Mouse (Mus musculus) liver, embryonic 11.5 days (tissue): ENCODE results near the gene Rab35. TPM values are rescaled to one million over a fixed set of nuclear protein-coding genes. Genes with fewer than 3 reads are reported as not detected.

Experiments used
- ATAC-seq: fragments of 200-750 bp; cut with Nextera tagmentation; replicated peaks from 2 replicates; pipeline ENCODE4 v1.8.0; 2017; ENCODE audit warnings: moderate number of reproducible peaks, mild to moderate bottlenecking, moderate TSS enrichment, moderate library complexity; ENCODE audit not compliant: low FRiP score
- DNase-seq: peaks from one replicate; pipeline ENCODE4 v3.0.0-alpha.2; 2017; ENCODE audit warnings: low spot score
- H3K27ac ChIP-seq: fragments of 300-500 bp; sonication (generic); 2 replicates; pipeline ENCODE4 v1.5.1; 2014; ENCODE audit warnings: mild to moderate bottlenecking, low read depth, low read length, control low read depth
- H3K27me3 ChIP-seq: fragments of 300-500 bp; sonication (generic); replicated peaks from 2 replicates; pipeline ENCODE4 v1.6.1; 2014; ENCODE audit warnings: low read length, mixed read lengths; ENCODE audit not compliant: control insufficient read depth, insufficient read depth
- H3K36me3 ChIP-seq: fragments of 300-500 bp; sonication (generic); 2 replicates; pipeline ENCODE4 v1.6.1; 2014; ENCODE audit warnings: mild to moderate bottlenecking, low read length, moderate library complexity, mixed read lengths; ENCODE audit not compliant: control insufficient read depth, insufficient read depth
- H3K4me1 ChIP-seq: fragments of 300-500 bp; sonication (generic); replicated peaks from 2 replicates; pipeline ENCODE4 v1.6.1; 2014; ENCODE audit warnings: low read length, mixed read lengths; ENCODE audit not compliant: control insufficient read depth, insufficient read depth
- H3K4me2 ChIP-seq: fragments of 300-500 bp; sonication (generic); 2 replicates; pipeline ENCODE4 v1.6.1; 2014; ENCODE audit warnings: mild to moderate bottlenecking, control low read depth, moderate library complexity
- H3K4me3 ChIP-seq: fragments of 300-500 bp; sonication (generic); 2 replicates; pipeline ENCODE4 v1.5.1; 2014; ENCODE audit warnings: low read depth, low read length, control low read depth
- H3K9ac ChIP-seq: fragments of 300-500 bp; sonication (generic); 2 replicates; pipeline ENCODE4 v1.6.1; 2014; ENCODE audit warnings: low read depth, low read length, control low read depth
- H3K9me3 ChIP-seq: fragments of 300-500 bp; sonication (generic); 2 replicates; pipeline ENCODE4 v1.6.1; 2016; ENCODE audit warnings: low read length, inconsistent platforms, mixed read lengths; ENCODE audit not compliant: control insufficient read depth
- WGBS: fragments of 180-500 bp; shearing (Covaris S2); extraction: QIAGEN DNeasy Blood & Tissue Kit; methylation state at CpG from one replicate; pipeline ENCODE4 v1.1.7; 2014; 5-methylcytosine and 5-hydroxymethylcytosine counted together
- polyA plus RNA-seq: library from polyadenylated mRNA; unstranded; fragments of >200 nt; fragmentation: Nextera tagmentation; extraction: Ambion mirVana; gene quantifications from 2 replicates; pipeline ENCODE4 v1.2.1, GENCODE M21; 2014

Rab35 gene
- polyA plus RNA-seq, 1 experiment from 2014 or later = 22.5 TPM

DNA sequence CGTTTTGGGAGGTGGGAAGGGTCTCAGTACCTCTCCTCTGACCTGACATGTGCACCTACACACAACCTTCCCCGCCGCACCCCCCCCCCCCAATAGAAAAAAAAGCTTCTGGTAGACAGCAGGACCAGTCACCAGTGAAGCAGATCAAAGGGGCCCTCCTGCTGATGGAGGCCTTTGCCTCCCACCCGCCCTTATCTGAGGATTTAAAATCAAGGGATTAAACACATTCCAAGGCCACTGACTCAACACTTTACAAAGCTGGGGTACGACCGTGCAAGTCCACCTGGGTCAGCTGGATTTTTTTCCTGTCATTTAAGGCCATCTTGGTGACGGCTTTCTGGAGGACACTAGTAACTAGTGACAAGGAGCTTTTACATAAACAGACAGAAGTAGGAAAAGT lies 36.2 kb downstream of the Rab35 start:
- WGBS = 25% methylated on average over 7 of the region's 7 CpGs
- Histone ChIP-seq H3K36me3 (no peaks in the 10 kb centered on the region), H3K27ac (no peak overlapping the region), H3K9me3 (no peaks in the 10 kb centered on the region), H3K4me3 (no peak overlapping the region), H3K4me2 (no peak overlapping the region), H3K27me3 (no peaks in the 10 kb centered on the region), H3K9ac (no peak overlapping the region), H3K4me1 (no peaks in the 10 kb centered on the region)
- DNase-seq (no peak), ATAC-seq (no peak)

DNA sequence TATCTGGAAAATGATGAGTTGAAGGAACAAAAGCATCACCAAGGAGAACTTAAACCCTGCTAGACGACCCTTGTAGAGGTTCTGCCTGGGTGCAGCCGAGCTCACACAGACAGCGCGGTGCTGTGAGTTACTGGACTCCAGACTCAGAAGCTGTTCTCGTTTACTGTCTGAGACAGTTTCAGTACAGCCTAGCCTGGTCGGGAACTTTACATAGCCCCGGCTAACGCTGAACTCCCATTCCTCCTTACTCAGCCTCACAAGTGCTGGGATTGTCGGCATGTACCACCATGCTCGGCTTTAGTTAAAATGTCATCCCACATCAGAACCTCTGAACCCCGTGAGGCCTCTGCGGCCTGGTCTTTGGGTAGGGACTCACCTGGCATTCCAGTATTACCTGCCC lies 37.3 kb downstream of the Rab35 start:
- no peak for ATAC-seq

DNA sequence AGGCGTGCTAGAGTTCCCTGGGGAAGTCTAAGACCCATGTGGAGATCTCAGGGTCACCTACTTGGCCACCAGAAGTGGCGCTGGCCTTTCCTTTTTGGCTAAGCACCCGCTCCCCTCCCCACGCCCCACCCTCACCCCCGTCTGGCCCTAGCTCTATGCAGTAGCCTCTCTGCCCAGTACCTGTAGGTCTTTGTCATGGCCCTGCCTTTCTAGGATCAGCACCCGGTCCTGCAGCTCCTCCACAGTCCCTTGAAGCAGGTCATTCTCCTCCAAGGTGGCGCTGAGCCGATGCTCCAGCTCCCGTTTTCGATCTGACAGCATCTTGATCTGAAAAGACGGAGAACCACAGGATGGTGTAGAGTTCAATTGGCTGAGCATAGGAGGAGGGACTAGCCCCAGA lies 38.3 kb downstream of the Rab35 start:
- DNase-seq = no peak
- no peak for ATAC-seq
- H3K4me3 ChIP-seq = no peak overlapping the region
- 82% methylated on average over 11 of the region's 11 CpGs for WGBS
- H3K4me1 ChIP-seq = no peaks in the 10 kb centered on the region
- H3K36me3 ChIP-seq = no peaks in the 10 kb centered on the region
- no peaks in the 10 kb centered on the region for H3K27me3 ChIP-seq
- no peak overlapping the region for H3K4me2 ChIP-seq
- no peaks in the 10 kb centered on the region for H3K9me3 ChIP-seq
- no peak overlapping the region for H3K27ac ChIP-seq
- no peak overlapping the region for H3K9ac ChIP-seq

More for the DNA sequence above, 37.3 kb downstream of the Rab35 start:
- WGBS = 81% methylated on average over 12 of the region's 12 CpGs
- Histone ChIP-seq H3K27me3 (no peaks in the 10 kb centered on the region), H3K36me3 (no peaks in the 10 kb centered on the region), H3K9me3 (no peaks in the 10 kb centered on the region), H3K4me2 (no peak overlapping the region), H3K9ac (no peak overlapping the region), H3K4me1 (no peaks in the 10 kb centered on the region), H3K4me3 (no peak overlapping the region), H3K27ac (no peak overlapping the region)
- no peak for DNase-seq

DNA sequence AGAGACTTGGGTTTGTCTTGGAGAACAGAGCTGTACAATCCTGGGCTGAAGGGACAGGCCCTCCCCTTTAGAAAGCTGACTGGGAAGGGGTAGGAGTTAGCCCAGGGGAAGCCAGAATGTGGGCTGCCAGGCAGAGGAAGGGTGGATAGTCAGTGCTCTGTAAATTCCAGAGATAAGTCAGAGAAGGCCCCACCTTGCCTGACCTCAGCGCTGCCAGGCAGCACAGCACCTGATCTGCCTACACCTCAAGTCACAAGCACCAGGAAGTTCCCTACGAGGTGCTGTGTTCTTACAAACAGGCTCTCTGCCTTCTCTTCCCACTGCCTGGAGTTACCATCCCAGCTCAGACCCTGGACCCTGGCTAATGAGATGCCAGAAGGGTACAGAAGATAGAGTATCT lies 38.7 kb downstream of the Rab35 start:
- ATAC-seq (no peak), DNase-seq (no peak)
- H3K27me3 ChIP-seq = no peaks in the 10 kb centered on the region
- WGBS = 30% methylated on average over 2 of the region's 2 CpGs
- H3K9me3 ChIP-seq = no peaks in the 10 kb centered on the region
- H3K9ac ChIP-seq = no peak overlapping the region
- H3K27ac ChIP-seq = no peak overlapping the region
- H3K4me3 ChIP-seq = no peak overlapping the region
- no peaks in the 10 kb centered on the region for H3K4me1 ChIP-seq
- H3K4me2 ChIP-seq = no peak overlapping the region
- H3K36me3 ChIP-seq = no peaks in the 10 kb centered on the region

DNA sequence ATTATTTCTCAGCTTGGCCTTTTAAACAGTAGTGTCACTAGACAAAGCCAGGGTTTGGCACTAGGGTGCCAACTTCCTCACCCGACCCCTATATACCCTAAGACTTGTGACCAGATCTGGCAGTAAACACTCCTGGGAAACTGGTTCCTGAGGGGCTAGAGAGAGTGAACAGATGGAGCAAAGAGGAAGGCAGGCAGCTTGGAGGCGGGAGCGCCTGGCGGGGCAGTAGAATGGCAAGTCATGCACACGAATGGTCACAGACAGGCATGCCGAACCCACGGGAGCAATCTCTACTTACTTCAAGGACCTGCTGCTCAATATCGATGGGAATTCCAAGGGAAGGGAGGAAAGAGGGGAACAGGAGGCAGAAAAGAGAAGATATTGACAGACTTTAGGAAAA lies 40.1 kb downstream of the Rab35 start:
- Histone ChIP-seq H3K27ac (no peak overlapping the region), H3K27me3 (no peaks in the 10 kb centered on the region), H3K4me3 (no peak overlapping the region), H3K4me2 (no peak overlapping the region), H3K4me1 (no peaks in the 10 kb centered on the region), H3K9me3 (no peaks in the 10 kb centered on the region), H3K9ac (no peak overlapping the region), H3K36me3 (no peaks in the 10 kb centered on the region)
- ATAC-seq (no peak), DNase-seq (no peak)
- WGBS = 73% methylated on average over 8 of the region's 8 CpGs

DNA sequence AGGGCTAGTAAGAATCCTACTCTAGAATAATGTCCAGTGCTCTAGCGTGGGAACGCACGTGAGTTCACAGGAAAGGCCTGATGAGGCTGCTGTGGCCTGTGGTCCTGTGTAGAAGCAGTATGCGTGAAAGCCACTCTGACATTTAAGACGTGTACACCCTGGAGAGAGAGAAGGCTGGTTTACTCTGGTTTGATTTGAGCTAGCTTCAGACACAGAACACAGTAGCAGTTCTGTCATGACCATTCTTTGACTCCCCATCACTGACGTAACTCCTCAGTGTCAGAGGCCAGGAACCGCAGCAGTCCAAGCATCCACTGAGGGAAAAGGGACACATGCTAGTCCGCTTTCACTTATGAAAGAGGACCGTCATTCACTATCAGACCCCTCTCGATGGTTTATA lies 53.4 kb downstream of the Rab35 start:
- no peak for ATAC-seq
- Histone ChIP-seq H3K4me2 (no peak overlapping the region), H3K9ac (no peak overlapping the region), H3K4me1 (no peaks in the 10 kb centered on the region; the same call in 1 of the 2 replicates), H3K27ac (no peak overlapping the region), H3K36me3 (no peaks in the 10 kb centered on the region), H3K4me3 (no peak overlapping the region), H3K9me3 (no peaks in the 10 kb centered on the region), H3K27me3 (no peaks in the 10 kb centered on the region)
- no peak for DNase-seq
- 87% methylated on average over 10 of the region's 10 CpGs for whole genome bisulfite sequencing

DNA sequence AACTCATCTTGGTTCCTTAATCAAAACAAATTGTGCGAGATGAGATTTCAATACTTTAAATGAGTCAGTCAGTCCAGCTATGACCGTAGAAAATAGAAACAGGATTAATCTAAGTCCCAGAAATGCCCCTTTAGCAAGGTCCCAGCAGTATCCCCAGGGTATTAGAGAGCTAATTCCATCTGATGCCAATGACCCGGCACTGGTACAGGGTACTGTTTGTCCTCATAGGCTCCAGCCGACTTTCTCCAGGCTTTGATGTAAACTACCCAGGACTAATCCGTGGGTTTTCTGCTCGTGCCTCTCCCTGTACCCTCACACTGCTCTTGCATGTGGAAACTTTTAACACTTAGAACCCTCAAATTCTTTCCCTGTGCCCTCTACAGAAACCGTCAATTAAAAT lies 55.0 kb downstream of the Rab35 start:
- Histone ChIP-seq H3K9me3 (no peaks in the 10 kb centered on the region), H3K27me3 (no peaks in the 10 kb centered on the region), H3K4me2 (no peak overlapping the region), H3K36me3 (no peaks in the 10 kb centered on the region), H3K9ac (no peak overlapping the region), H3K27ac (no peak overlapping the region), H3K4me1 (no peaks in the 10 kb centered on the region; the same call in 1 of the 2 replicates), H3K4me3 (no peak overlapping the region)
- 63% methylated on average over 7 of the region's 7 CpGs for WGBS
- DNase-seq = no peak
- ATAC-seq = no peak

DNA sequence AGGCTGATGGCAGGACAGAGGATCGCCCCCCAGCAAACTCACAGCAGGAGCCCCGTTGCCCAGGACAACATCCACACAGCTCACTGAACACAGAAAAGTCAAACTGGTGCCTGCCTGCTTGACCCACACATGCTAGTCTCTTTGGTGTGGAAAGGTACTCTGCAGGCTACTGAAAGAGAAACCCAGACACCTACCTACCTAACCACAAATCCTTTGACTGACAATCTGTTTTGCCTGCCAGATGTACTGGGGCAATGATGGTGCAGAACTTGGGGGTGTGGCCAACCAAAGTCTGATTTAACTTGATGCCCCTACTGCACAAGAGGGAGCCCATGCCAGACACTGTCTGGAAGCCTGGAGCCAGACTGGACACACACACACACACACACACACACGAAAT lies 61.6 kb downstream of the Rab35 start:
- H3K9ac ChIP-seq = no peak overlapping the region
- no peak overlapping the region for H3K4me2 ChIP-seq
- H3K4me3 ChIP-seq = no peak overlapping the region
- ATAC-seq = no peak
- H3K27me3 ChIP-seq = no peaks in the 10 kb centered on the region
- no peak overlapping the region for H3K27ac ChIP-seq
- H3K9me3 ChIP-seq = no peaks in the 10 kb centered on the region
- whole genome bisulfite sequencing = 62% methylated on average over 3 of the region's 3 CpGs
- H3K4me1 ChIP-seq = no peaks in the 10 kb centered on the region
- DNase-seq = no peak
- H3K36me3 ChIP-seq = no peaks in the 10 kb centered on the region

DNA sequence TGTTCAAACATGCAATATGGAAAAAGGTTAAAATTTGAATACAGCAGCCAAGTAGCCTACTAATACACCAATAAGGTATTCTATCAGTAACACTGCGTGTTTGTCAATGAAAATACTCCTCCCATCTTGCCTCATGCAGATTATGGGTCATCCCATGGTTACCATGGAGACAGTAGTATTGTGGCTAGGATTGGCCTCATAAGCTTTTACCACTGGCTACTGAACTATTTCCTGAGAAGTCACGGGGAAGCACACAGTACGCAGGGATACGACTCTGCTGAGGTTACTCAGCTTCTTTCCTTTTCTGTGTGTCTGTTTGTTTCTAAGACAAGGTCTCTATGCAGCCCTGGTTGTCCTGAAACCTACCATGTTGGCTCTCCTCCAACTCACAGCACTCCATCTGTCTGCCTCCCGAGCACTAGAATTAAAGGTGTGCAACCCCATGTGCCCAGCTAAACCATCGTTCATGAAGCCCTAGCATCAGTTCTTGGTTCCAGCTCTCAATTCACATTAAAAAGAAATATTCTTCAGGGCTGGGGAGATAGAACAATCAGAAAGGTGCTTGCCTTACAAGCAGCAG lies 63.6 kb downstream of the Rab35 start:
- no peaks in the 10 kb centered on the region for H3K27me3 ChIP-seq
- H3K36me3 ChIP-seq = no peaks in the 10 kb centered on the region
- ATAC-seq (no peak), DNase-seq (no peak)
- H3K4me3 ChIP-seq = no peak overlapping the region
- H3K9me3 ChIP-seq = no peaks in the 10 kb centered on the region
- no peaks in the 10 kb centered on the region for H3K4me1 ChIP-seq
- H3K27ac ChIP-seq = no peak overlapping the region
- no peak overlapping the region for H3K4me2 ChIP-seq
- no peak overlapping the region for H3K9ac ChIP-seq
- WGBS = 77% methylated on average over 6 of the region's 6 CpGs
